Mouse (Mus musculus) E14TG2a.4 (cell line): ENCODE measurements around the gene Acyp1.

Experiments
- CTCF ChIP-seq: conservative IDR thresholded peaks from 2 replicates; pipeline ENCODE4 v1.5.1; 2014; ENCODE audit warnings: low read length
- NANOG ChIP-seq: IDR thresholded peaks from 2 replicates; pipeline ENCODE4 v1.6.1; 2014; ENCODE audit warnings: borderline replicate concordance, low read length, mixed read lengths
- POU5F1 ChIP-seq: IDR thresholded peaks from 2 replicates; pipeline ENCODE4 v1.6.1; 2014; ENCODE audit warnings: low read length, borderline replicate concordance

DNA sequence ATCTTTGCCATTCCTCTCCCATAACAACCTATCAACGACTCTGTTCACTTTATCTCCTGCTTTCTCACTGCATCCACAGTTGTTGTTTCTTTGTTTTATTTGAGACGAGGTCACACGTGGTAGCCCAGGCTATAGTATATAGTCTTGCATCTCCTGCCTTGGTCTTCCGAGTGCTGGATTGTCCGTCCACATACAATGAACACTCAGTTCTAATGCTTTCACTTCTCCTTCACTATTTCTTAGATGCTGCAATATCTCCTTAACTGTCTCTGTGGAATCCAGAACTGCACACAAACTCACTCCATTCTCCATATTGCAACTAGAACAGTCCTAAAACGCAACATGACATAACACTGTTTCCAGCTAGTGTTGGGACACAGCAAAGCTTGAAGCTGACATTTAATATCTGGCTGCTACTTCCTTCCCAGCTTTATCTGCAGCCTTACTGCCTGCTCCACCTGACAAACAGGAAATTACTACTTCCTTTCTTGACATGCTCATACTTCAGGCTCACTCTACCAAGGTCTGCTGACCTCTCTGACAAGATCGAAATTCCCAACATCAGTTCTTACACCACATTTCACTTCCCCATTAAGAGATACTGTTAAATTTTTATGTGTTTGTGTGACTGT, 31.1 kb downstream of the Acyp1 start:
- TF ChIP-seq CTCF (no peak), NANOG (no peak), POU5F1 (no peak)
